Mouse (Mus musculus) ovary, postnatal 10 days (tissue): Measurements from ENCODE around the gene Vcp.

Experiments used
- DNase-seq: peaks from one replicate; pipeline ENCODE4 v3.0.0; 2022; ENCODE audit warnings: low spot score

The Vcp gene

GRCm38 (mm10) chr4:42972952-42973351 is 27.4 kb downstream of the Vcp start:
- DNase-seq = no peak

GRCm38 (mm10) chr4:42969304-42969703 is 31.0 kb downstream of the Vcp start, which contains the start of gene 1700022I11Rik:
Gene 1700022I11Rik, plus strand, starts transcription at chr4:42969604.
- no peak for DNase-seq

GRCm38 (mm10) chr4:42965039-42965719 is 35.1 kb downstream of the Vcp start:
- DNase-seq = no peak

GRCm38 (mm10) chr4:42963480-42963879 is 36.8 kb downstream of the Vcp start:
- DNase-seq = no peak

GRCm38 (mm10) chr4:42961592-42961991 is 38.7 kb downstream of the Vcp start:
- no peak for DNase-seq

GRCm38 (mm10) chr4:42959382-42959781 is 40.9 kb downstream of the Vcp start:
- no peak for DNase-seq

- no peak for DNase-seq
Measured at GRCm38 (mm10) chr4:42958942-42959341, 41.4 kb downstream of the Vcp start.

- no peak for DNase-seq
Measured at GRCm38 (mm10) chr4:42957979-42958378, 42.3 kb downstream of the Vcp start.

- no peak for DNase-seq
Measured at GRCm38 (mm10) chr4:42957306-42957705, 43.0 kb downstream of the Vcp start.

GRCm38 (mm10) chr4:42956581-42956980 is 43.7 kb downstream of the Vcp start:
- DNase-seq = no peak

- DNase-seq = no peak
Measured at GRCm38 (mm10) chr4:42955200-42955599, 45.1 kb downstream of the Vcp start.

GRCm38 (mm10) chr4:42954297-42954696 is 46.0 kb downstream of the Vcp start:
- peak; percentile 36 for DNase-seq

- DNase-seq = no peak
Measured at GRCm38 (mm10) chr4:42953435-42954094, 46.7 kb downstream of the Vcp start.

GRCm38 (mm10) chr4:42952563-42952962 is 47.7 kb downstream of the Vcp start:
- DNase-seq = no peak

- DNase-seq = no peak
Measured at GRCm38 (mm10) chr4:42951206-42952195, 48.8 kb downstream of the Vcp start.

- peak; percentile 39 for DNase-seq
Measured at GRCm38 (mm10) chr4:42950065-42950558, 50.2 kb downstream of the Vcp start.

- DNase-seq = peak; percentile 98
Measured at GRCm38 (mm10) chr4:42949676-42950051, 50.6 kb downstream of the Vcp start, which contains the start of gene Dnajb5. Gene Dnajb5, plus strand, starts transcription at chr4:42949814.

- no peak for DNase-seq
Measured at GRCm38 (mm10) chr4:42949051-42949675, 51.1 kb downstream of the Vcp start.

GRCm38 (mm10) chr4:42948527-42948926 is 51.8 kb downstream of the Vcp start:
- no peak for DNase-seq

- no peak for DNase-seq
Measured at GRCm38 (mm10) chr4:42946733-42947290, 53.5 kb downstream of the Vcp start.

- no peak for DNase-seq
Measured at GRCm38 (mm10) chr4:42945952-42946351, 54.4 kb downstream of the Vcp start.
